Mouse (Mus musculus) liver, embryonic 13.5 days (tissue): Measurements from ENCODE around the gene Mdga1. TPM values are rescaled to one million over a fixed set of nuclear protein-coding genes. Genes with fewer than 3 reads are reported as not detected.

Source experiments
- ATAC-seq: fragments of 200-750 bp; cut with Nextera tagmentation; 2 replicates; pipeline ENCODE4 v1.8.0; 2017; ENCODE audit warnings: low read depth, mild to moderate bottlenecking, moderate number of reproducible peaks, moderate library complexity
- DNase-seq: peaks from one replicate; pipeline ENCODE4 v3.0.0; 2022
- H3K27ac ChIP-seq: fragments of 300-500 bp; sonication (generic); 2 replicates; pipeline ENCODE4 v1.5.1; 2015; ENCODE audit warnings: moderate library complexity, mild to moderate bottlenecking, inconsistent platforms
- H3K27me3 ChIP-seq: fragments of 300-500 bp; sonication (generic); 2 replicates; pipeline ENCODE4 v1.6.1; 2015; ENCODE audit warnings: mild to moderate bottlenecking, inconsistent platforms
- H3K36me3 ChIP-seq: fragments of 300-500 bp; sonication (generic); 2 replicates; pipeline ENCODE4 v1.6.1; 2015; ENCODE audit warnings: mild to moderate bottlenecking, inconsistent platforms
- H3K4me1 ChIP-seq: fragments of 300-500 bp; sonication (generic); replicated peaks from 2 replicates; pipeline ENCODE4 v1.6.1; 2015; ENCODE audit warnings: inconsistent platforms
- H3K4me2 ChIP-seq: fragments of 300-500 bp; sonication (generic); 2 replicates; pipeline ENCODE4 v1.6.1; 2015; ENCODE audit warnings: inconsistent platforms, mild to moderate bottlenecking, moderate library complexity
- H3K4me3 ChIP-seq: fragments of 300-500 bp; sonication (generic); replicated peaks from 2 replicates; pipeline ENCODE4 v1.5.1; 2015; ENCODE audit warnings: mild to moderate bottlenecking, inconsistent platforms
- H3K9ac ChIP-seq: fragments of 300-500 bp; sonication (generic); 2 replicates; pipeline ENCODE4 v1.6.1; 2015; ENCODE audit warnings: mild to moderate bottlenecking, inconsistent platforms
- H3K9me3 ChIP-seq: fragments of 300-500 bp; sonication (generic); replicated peaks from 2 replicates; pipeline ENCODE4 v1.6.1; 2016; ENCODE audit warnings: inconsistent platforms
- WGBS: fragments of 180-500 bp; shearing (Covaris S2); methylation state at CpG from one replicate; pipeline ENCODE4 v1.1.7; 2015; ENCODE audit not compliant: insufficient replicate concordance; 5-methylcytosine and 5-hydroxymethylcytosine counted together
- polyA plus RNA-seq: library from polyadenylated mRNA; unstranded; fragments of >200 nt; fragmentation: Nextera tagmentation; extraction: Ambion mirVana; gene quantifications from 2 replicates; pipeline ENCODE4 v1.2.1, GENCODE M21; 2015

Gene Mdga1
- polyA plus RNA-seq, 1 experiment from 2014 or later, result 1.1 TPM

GRCm38 (mm10) chr17:29896181-29897054 lies 73.5 kb downstream of the Mdga1 start:
- WGBS, result 28% methylated on average over 7 of the region's 7 CpGs
- H3K4me2 ChIP-seq, result no peak overlapping the region
- no peak overlapping the region for H3K27ac ChIP-seq
- H3K27me3 ChIP-seq, result peaks cover 20% of the 10 kb centered on the region
- H3K36me3 ChIP-seq, result no peaks in the 10 kb centered on the region
- H3K9ac ChIP-seq, result no peak overlapping the region
- no peak for DNase-seq
- H3K4me1 ChIP-seq, result no peaks in the 10 kb centered on the region
- no peak overlapping the region for H3K4me3 ChIP-seq
- ATAC-seq, result no peak
- H3K9me3 ChIP-seq, result no peaks in the 10 kb centered on the region

DNA sequence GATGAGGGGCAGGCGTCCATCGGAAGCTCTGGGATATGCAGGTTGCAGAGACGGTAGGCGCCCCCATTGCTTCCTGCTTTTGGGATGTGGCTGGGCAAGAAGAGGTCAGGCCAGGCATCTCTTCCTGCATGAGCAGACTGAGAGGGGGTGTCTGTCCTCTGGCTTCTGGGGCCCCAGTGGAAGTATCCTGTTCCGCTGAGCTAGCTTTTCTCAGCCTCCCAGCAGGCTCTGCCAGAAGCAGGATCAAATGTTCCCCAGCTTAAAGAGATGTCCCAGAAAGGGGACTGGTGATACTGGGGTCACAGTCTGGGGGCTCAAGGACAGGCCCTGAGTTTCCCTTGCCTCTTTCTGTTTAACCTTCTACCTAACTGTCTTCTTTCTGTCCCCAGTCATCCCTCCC lies 74.3 kb downstream of the Mdga1 start:
- WGBS, result 68% methylated on average over 5 of the region's 5 CpGs
- H3K9me3 ChIP-seq, result no peaks in the 10 kb centered on the region
- H3K4me1 ChIP-seq, result no peaks in the 10 kb centered on the region
- H3K9ac ChIP-seq, result no peak overlapping the region
- no peak overlapping the region for H3K4me2 ChIP-seq
- ATAC-seq (no peak), DNase-seq (no peak)
- no peaks in the 10 kb centered on the region for H3K36me3 ChIP-seq
- no peak overlapping the region for H3K4me3 ChIP-seq
- no peak overlapping the region for H3K27ac ChIP-seq
- peaks cover 29% of the 10 kb centered on the region for H3K27me3 ChIP-seq

- H3K9me3 ChIP-seq, result no peaks in the 10 kb centered on the region
- no peak overlapping the region for H3K4me3 ChIP-seq
- WGBS, result 77% methylated on average over 5 of the region's 5 CpGs
- peaks cover 4% of the 10 kb centered on the region for H3K4me1 ChIP-seq
- H3K36me3 ChIP-seq, result no peaks in the 10 kb centered on the region
- peaks cover 35% of the 10 kb centered on the region for H3K27me3 ChIP-seq
- no peak overlapping the region for H3K9ac ChIP-seq
- H3K4me2 ChIP-seq, result no peak overlapping the region
- no peak overlapping the region for H3K27ac ChIP-seq
- no peak for ATAC-seq
- no peak for DNase-seq
Measured at GRCm38 (mm10) chr17:29894965-29895364, 74.9 kb downstream of the Mdga1 start.

DNA sequence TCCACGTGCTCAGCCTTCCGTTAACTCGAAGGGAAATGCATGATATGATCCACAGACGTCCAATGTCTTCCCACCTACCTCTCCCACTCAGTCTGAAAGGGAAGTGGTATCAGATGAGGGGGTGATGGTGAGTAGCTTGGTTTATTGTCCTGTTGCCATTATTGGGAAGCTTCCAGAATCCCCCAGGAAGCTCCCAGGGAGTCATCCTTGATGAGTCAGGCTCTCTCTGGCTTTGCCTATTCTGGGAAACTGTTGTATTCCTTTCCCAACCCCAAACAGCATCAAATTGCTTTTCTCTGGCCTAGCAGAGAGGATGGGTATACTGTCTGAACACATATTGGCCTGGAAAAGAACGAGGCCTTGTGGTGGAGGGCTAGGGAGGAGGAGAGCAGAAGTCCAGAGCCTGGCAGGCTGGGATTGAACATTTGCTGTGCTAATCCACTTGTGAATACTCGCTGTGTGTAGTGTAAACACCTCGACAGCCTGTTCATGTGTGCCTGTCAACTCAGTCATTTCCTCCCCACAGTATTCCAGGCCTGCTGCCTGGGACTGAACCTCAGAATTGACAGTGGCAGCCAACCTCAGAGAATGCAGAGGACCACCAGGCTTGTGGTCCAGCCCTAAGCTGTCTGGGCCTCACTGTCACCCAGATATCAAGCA lies 79.3 kb downstream of the Mdga1 start:
- peaks cover 74% of the 10 kb centered on the region for H3K27me3 ChIP-seq
- H3K9ac ChIP-seq, result no peak overlapping the region
- H3K36me3 ChIP-seq, result no peaks in the 10 kb centered on the region
- peaks cover 45% of the 10 kb centered on the region for H3K4me1 ChIP-seq
- no peak for DNase-seq
- H3K4me2 ChIP-seq, result 0 out of 2 replicates have a peak overlapping the region, but pooled peaks have one; percentile 93
- H3K9me3 ChIP-seq, result no peaks in the 10 kb centered on the region
- WGBS, result 51% methylated on average over 7 of the region's 7 CpGs
- no peak overlapping the region for H3K27ac ChIP-seq
- ATAC-seq, result no peak
- no peak overlapping the region for H3K4me3 ChIP-seq

GRCm38 (mm10) chr17:29888981-29889980 lies 80.6 kb downstream of the Mdga1 start:
- ATAC-seq, result peak; percentile 70
- Histone ChIP-seq H3K4me3 (peak overlapping the region; percentile 67), H3K27ac (no peak overlapping the region), H3K9ac (peak overlapping the region; percentile 73), H3K36me3 (no peaks in the 10 kb centered on the region), H3K4me2 (peak overlapping the region; percentile 93), H3K27me3 (peaks cover 80% of the 10 kb centered on the region), H3K4me1 (peaks cover 48% of the 10 kb centered on the region), H3K9me3 (no peaks in the 10 kb centered on the region)
- WGBS, result under 1% methylated on average over 67 of the region's 67 CpGs
- DNase-seq, result no peak

GRCm38 (mm10) chr17:29887881-29888826 lies 81.7 kb downstream of the Mdga1 start:
- no peak for DNase-seq
- H3K4me1 ChIP-seq, result peaks cover 50% of the 10 kb centered on the region
- H3K9ac ChIP-seq, result peak overlapping the region; percentile 73
- peaks cover 92% of the 10 kb centered on the region for H3K27me3 ChIP-seq
- under 1% methylated on average over 83 of the region's 93 CpGs for WGBS
- no peaks in the 10 kb centered on the region for H3K9me3 ChIP-seq
- H3K36me3 ChIP-seq, result no peaks in the 10 kb centered on the region
- H3K27ac ChIP-seq, result no peak overlapping the region
- peak overlapping the region; percentile 93 for H3K4me2 ChIP-seq
- peak overlapping the region; percentile 67 for H3K4me3 ChIP-seq
- peak; percentile 37 for ATAC-seq

DNA sequence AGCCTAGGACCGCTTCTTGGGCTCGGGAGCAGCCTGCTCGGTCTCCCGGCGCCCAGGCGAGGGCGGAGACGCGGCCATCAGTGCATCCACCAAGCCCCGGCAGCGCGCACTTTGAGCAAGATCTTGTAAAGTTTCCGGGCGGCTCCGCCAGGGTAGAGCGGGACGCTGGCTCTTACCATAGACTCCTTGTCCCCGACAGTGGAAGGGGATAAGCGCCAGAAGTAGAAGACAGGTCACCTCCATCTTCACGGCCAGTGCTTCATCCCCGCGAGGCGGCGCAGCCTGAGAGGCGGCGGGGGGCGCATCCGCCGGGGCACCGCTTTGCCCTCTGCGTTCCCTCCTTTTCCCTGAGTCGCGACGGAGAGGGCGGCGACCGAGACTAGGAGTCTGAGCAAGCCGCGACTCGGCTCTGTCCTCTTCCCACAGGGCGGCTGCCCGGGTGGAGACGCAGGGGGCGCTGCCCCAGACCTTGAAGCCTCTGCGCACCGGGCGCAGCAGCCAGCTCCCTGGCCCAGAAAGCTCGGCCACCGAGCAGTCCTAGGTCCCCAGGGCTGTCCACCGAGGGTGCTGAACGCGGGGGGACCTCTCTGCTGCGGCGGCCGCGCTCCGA lies 82.5 kb downstream of the Mdga1 start:
- DNase-seq (no peak), ATAC-seq (peak; percentile 58)
- H3K4me1 ChIP-seq, result peaks cover 52% of the 10 kb centered on the region
- no peak overlapping the region for H3K27ac ChIP-seq
- H3K4me2 ChIP-seq, result peak overlapping the region; percentile 93
- peak overlapping the region; percentile 67 for H3K4me3 ChIP-seq
- H3K9me3 ChIP-seq, result no peaks in the 10 kb centered on the region
- H3K27me3 ChIP-seq, result peaks cover 91% of the 10 kb centered on the region
- no peaks in the 10 kb centered on the region for H3K36me3 ChIP-seq
- peak overlapping the region; percentile 73 for H3K9ac ChIP-seq
- under 1% methylated on average over 55 of the region's 57 CpGs for WGBS

DNA sequence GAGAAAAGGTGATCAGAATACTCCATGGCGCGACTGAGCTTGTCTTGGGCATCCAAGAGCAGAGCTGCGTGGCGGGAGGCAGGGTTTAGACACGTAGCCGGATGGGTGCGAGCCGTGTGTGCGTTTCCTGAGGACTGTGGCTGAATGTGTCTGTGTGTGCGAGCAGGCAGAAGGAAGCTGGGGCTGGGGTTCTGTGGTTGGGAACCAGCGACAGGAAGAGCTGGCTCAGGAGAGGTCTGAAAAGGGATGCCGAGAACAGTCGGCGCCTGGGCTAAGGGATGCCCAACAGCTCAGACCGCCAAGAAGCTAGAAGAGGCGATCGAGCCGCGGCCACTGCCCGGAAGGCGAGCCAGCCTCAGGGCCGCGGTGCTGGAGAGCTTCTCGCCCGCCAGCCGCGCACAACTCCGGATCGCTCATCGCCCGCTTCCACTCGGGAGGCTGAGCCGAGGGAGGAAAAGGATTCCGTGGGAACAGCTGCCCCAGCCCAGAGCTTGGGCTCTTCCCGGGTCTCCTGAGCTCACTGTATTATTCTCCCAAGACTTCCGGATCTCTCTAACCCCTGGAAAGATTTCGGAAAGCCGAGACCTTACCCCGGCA lies 83.1 kb downstream of the Mdga1 start:
- under 1% methylated on average over 39 of the region's 39 CpGs for WGBS
- DNase-seq, result no peak
- no peak for ATAC-seq
- peak overlapping the region; percentile 67 for H3K4me3 ChIP-seq
- no peaks in the 10 kb centered on the region for H3K36me3 ChIP-seq
- H3K9ac ChIP-seq, result peak overlapping the region; percentile 73
- H3K27me3 ChIP-seq, result peaks cover 88% of the 10 kb centered on the region
- no peak overlapping the region for H3K27ac ChIP-seq
- peak overlapping the region; percentile 93 for H3K4me2 ChIP-seq
- H3K4me1 ChIP-seq, result peaks cover 52% of the 10 kb centered on the region
- no peaks in the 10 kb centered on the region for H3K9me3 ChIP-seq

GRCm38 (mm10) chr17:29886061-29886460 lies 83.8 kb downstream of the Mdga1 start:
- Histone ChIP-seq H3K36me3 (no peaks in the 10 kb centered on the region), H3K9me3 (no peaks in the 10 kb centered on the region), H3K27me3 (peaks cover 81% of the 10 kb centered on the region), H3K4me3 (peak overlapping the region; percentile 67), H3K9ac (peak overlapping the region; percentile 73), H3K27ac (no peak overlapping the region), H3K4me2 (peak overlapping the region; percentile 93), H3K4me1 (peaks cover 52% of the 10 kb centered on the region)
- WGBS, result 17% methylated on average over 4 of the region's 4 CpGs
- no peak for ATAC-seq
- no peak for DNase-seq
